Mouse (Mus musculus): ENCODE results near the gene Hist1h2bc.

The Hist1h2bc gene

GRCm38 (mm10) chr13:23683755-23684281 lies at the start of gene Hist1h2bc, which contains the start of gene Hist1h2ac:
Gene Hist1h2bc, plus strand, starts transcription at chr13:23684199.
Gene Hist1h2ac, minus strand, starts transcription at chr13:23683948.
- in situ Hi-C loops (cut with MboI; ENCODE audit: low pct_unique_long_range_greater_than_20kb in 1 of 2, low sequenced_read_pairs in 2 of 2, unreplicated experiment in 1 of 2) = loop anchor here (10.0 kb wide), 2 partner anchors 51 to 59 kb away; partner anchors contain the start of genes Hist1h1c (in 1 of the 2), Hist1h1e (in 1 of the 2) and Hist1h2be (in 1 of the 2)

DNA sequence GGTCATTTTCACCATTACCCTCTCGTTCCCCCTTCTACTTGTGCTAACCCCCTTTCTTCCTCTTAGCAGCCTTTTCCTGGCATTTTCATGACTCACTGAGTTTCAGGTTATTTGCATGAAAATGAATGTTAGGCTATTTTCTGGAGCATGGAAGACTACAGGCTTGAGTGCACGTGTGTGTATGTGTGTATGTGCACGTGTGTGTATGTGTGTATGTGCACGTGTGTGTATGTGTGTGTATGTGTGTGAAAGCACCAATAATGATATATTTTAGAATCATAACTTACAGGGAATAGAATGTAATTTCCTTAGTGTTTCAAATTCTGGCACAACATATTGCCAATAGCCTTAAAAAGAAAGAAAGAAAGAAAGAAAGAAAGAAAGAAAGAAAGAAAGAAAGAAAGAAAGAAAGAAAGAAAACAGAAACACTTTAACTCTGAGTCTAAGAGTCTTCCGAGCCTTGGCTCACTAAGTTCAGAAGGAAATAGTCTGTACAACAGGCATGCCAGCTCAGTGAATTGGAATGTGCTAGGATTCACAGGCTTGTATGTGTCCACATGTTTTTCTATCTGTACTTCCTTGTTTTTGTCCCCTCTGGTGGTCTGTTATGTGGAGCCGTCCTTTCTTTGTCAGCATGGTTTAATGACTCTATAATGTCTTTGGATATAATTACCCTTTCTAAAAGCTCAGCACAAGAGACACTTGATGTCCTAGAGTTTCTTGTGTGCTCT lies 24.2 kb upstream of the Hist1h2bc start:
- in situ Hi-C loops (cut with MboI; ENCODE audit: low pct_unique_long_range_greater_than_20kb in 1 of 2, low sequenced_read_pairs in 2 of 2, unreplicated experiment in 1 of 2) = no loop called here

DNA sequence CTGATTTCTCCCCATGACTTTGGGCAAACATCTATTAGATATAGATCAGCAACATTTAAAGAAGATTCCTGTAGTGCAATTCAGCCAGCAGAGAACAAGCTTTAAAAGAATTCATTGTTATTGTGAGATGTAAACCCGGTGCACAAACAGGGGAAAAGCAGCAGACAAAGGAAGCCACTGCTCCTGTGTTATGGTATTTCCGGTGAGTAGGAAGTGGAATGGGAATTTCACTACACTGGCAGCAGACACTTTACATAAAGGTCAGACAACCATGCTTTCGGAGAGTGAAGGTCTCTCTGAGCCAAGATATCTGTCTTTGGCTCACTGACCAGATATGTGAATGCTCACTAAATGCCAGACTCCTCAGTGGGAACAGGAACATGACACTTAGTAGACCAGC lies 21.5 kb upstream of the Hist1h2bc start:
- in situ Hi-C loops (cut with MboI; ENCODE audit: low pct_unique_long_range_greater_than_20kb in 1 of 2, low sequenced_read_pairs in 2 of 2, unreplicated experiment in 1 of 2) = no loop called here

DNA sequence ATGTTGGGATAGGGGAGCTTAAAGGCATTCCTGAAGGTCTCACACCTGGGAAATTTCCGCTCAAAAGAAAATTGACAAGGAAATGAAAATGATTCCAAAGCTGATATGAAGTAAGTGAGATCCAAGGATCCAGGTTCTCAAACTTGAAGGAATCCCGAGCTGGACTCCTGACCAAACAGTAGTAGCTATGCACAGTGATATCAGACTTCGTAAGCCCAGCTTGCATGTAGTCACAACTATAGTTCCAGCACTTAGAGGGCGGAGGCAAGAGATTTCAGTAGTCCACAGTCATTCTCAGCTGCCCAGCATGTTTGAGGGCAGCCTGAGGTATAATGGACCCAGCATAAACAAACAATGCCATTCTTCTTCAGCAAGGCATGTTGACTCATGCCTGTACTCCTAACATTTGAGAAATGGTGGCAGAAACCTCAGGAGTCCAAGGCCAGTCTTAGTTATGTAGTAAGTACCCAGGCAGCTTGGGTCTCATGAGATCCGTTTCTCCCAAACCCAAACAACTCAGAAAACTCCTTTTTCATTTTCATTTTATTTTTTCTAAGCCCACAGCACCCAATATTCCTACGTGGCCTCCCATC lies 1.9 kb upstream of the Hist1h2bc start:
- in situ Hi-C loops (cut with MboI; ENCODE audit: low pct_unique_long_range_greater_than_20kb in 1 of 2, low sequenced_read_pairs in 2 of 2, unreplicated experiment in 1 of 2) = loop anchor here (10.0 kb wide), 2 partner anchors 53 to 57 kb away; partner anchors contain the start of genes Hist1h1c (in 1 of the 2), Hist1h1e (in 1 of the 2) and Hist1h2be (in 1 of the 2)

- in situ Hi-C loops (cut with MboI; ENCODE audit: low pct_unique_long_range_greater_than_20kb in 1 of 2, low sequenced_read_pairs in 2 of 2, unreplicated experiment in 1 of 2) = loop anchor here (10.0 kb wide), 2 partner anchors 52 to 58 kb away; partner anchors contain the start of genes Hist1h1c (in 1 of the 2), Hist1h1e (in 1 of the 2) and Hist1h2be (in 1 of the 2)
Observed at GRCm38 (mm10) chr13:23682623-23682946, 1.4 kb upstream of the Hist1h2bc start.

- in situ Hi-C loops (cut with MboI; ENCODE audit: low pct_unique_long_range_greater_than_20kb in 1 of 2, low sequenced_read_pairs in 2 of 2, unreplicated experiment in 1 of 2) = loop anchor here (10.0 kb wide), 2 partner anchors 52 to 58 kb away; partner anchors contain the start of genes Hist1h1c (in 1 of the 2), Hist1h1e (in 1 of the 2) and Hist1h2be (in 1 of the 2)
Observed at GRCm38 (mm10) chr13:23682947-23683754, 848 bp upstream of the Hist1h2bc start.

DNA sequence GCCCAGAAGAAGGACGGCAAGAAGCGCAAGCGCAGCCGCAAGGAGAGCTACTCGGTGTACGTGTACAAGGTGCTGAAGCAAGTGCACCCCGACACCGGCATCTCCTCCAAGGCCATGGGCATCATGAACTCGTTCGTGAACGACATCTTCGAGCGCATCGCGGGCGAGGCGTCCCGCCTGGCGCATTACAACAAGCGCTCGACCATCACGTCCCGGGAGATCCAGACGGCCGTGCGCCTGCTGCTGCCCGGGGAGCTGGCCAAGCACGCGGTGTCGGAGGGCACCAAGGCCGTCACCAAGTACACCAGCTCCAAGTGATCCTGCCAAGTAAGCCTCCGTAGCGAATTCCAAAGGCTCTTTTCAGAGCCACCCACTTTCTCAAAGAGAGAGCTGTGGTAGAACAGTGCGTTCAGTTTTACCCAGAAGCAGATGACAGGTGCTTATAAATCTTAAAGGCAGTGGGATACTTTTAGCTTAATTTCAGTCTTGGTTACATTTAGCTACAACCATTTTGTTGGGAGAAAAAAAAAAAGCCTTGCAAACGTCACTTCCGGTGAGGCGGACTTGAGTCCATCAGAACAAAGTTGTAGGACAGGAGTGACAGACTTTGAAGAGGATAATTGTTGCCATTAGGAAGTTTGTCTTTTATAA lies 421 bp downstream of the Hist1h2bc start:
- in situ Hi-C loops (cut with MboI; ENCODE audit: low pct_unique_long_range_greater_than_20kb in 1 of 2, low sequenced_read_pairs in 2 of 2, unreplicated experiment in 1 of 2) = loop anchor here (10.0 kb wide), 2 partner anchors 50 to 60 kb away; partner anchors contain the start of genes Hist1h1c (in 1 of the 2), Hist1h1e (in 1 of the 2) and Hist1h2be (in 1 of the 2)

DNA sequence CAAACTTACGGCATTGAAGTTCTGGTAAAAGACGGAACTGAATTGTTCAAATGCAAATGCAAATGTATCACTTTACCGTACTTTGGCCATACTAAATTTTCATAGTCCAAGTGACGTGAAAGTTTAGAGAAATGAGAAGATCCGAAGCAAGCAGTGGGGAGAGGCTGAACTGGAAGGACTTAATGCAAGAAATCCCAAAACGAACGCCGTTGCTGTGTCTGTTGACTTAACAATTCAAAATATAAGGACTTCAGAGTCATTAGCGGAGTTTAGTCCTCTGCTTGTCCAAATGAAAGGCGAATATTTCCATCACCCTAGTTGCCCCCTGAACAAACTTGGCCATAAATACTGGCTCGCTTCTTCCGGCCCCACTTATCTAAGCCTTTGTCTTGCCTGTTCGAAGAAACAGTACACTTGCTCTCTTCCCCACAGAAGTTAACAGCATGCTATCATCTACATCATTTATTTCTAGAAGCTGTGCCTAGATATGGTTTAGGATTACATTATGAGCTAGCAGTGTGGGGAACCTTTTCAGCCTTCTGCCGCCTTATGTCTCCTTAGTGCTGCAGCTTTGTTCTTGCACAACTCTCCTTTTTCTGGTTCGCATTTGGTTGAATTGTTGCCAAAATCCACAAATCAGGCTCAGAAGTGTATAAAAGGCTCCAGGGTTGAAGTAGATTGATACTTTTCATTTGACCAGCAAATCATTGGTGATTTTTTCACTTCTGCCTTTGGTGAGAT lies 1.3 kb downstream of the Hist1h2bc start:
- in situ Hi-C loops (cut with MboI; ENCODE audit: low pct_unique_long_range_greater_than_20kb in 1 of 2, low sequenced_read_pairs in 2 of 2, unreplicated experiment in 1 of 2) = loop anchor here (10.0 kb wide), 2 partner anchors 50 to 60 kb away; partner anchors contain the start of genes Hist1h1c (in 1 of the 2), Hist1h1e (in 1 of the 2) and Hist1h2be (in 1 of the 2)

GRCm38 (mm10) chr13:23685966-23686365 lies 2.0 kb downstream of the Hist1h2bc start:
- in situ Hi-C loops (cut with MboI; ENCODE audit: low pct_unique_long_range_greater_than_20kb in 1 of 2, low sequenced_read_pairs in 2 of 2, unreplicated experiment in 1 of 2) = loop anchor here (10.0 kb wide), 2 partner anchors 49 to 61 kb away; partner anchors contain the start of genes Hist1h1c (in 1 of the 2), Hist1h1e (in 1 of the 2) and Hist1h2be (in 1 of the 2)

- in situ Hi-C loops (cut with MboI; ENCODE audit: low pct_unique_long_range_greater_than_20kb in 1 of 2, low sequenced_read_pairs in 2 of 2, unreplicated experiment in 1 of 2) = loop anchor here (10.0 kb wide), 2 partner anchors 48 to 62 kb away; partner anchors contain the start of genes Hist1h1c (in 1 of the 2), Hist1h1e (in 1 of the 2) and Hist1h2be (in 1 of the 2)
Observed at GRCm38 (mm10) chr13:23687181-23687580, 3.2 kb downstream of the Hist1h2bc start.

DNA sequence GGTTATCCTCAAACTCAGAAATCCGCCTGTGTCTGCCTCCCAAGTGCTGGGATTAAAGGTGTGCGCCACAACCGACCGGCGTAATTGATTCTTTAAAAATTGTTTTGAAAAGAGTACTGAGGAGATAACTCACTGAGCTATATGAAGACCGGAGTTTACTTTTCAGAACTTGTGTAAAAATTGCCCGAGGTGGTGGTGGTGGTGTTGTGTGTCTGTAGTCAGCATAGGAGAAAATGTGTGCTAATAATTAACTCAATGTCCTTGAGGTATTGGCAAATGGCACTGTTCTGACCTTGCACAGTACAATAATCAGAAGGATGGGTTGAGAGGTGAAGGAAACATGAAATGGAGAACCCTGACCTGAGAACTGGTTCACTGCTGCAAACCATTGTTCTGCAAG lies 3.9 kb downstream of the Hist1h2bc start:
- in situ Hi-C loops (cut with MboI; ENCODE audit: low pct_unique_long_range_greater_than_20kb in 1 of 2, low sequenced_read_pairs in 2 of 2, unreplicated experiment in 1 of 2) = loop anchor here (10.0 kb wide), 2 partner anchors 47 to 63 kb away; partner anchors contain the start of genes Hist1h1c (in 1 of the 2), Hist1h1e (in 1 of the 2) and Hist1h2be (in 1 of the 2)

- in situ Hi-C loops (cut with MboI; ENCODE audit: low pct_unique_long_range_greater_than_20kb in 1 of 2, low sequenced_read_pairs in 2 of 2, unreplicated experiment in 1 of 2) = loop anchor here (10.0 kb wide), 2 partner anchors 46 to 64 kb away; partner anchors contain the start of genes Hist1h1c (in 1 of the 2), Hist1h1e (in 1 of the 2) and Hist1h2be (in 1 of the 2)
Observed at GRCm38 (mm10) chr13:23688956-23689355, 5.0 kb downstream of the Hist1h2bc start.

GRCm38 (mm10) chr13:23689459-23689858 lies 5.5 kb downstream of the Hist1h2bc start:
- in situ Hi-C loops (cut with MboI; ENCODE audit: low pct_unique_long_range_greater_than_20kb in 1 of 2, low sequenced_read_pairs in 2 of 2, unreplicated experiment in 1 of 2) = loop anchor here (10.0 kb wide), 2 partner anchors 45 to 65 kb away; partner anchors contain the start of genes Hist1h1c (in 1 of the 2), Hist1h1e (in 1 of the 2) and Hist1h2be (in 1 of the 2)

DNA sequence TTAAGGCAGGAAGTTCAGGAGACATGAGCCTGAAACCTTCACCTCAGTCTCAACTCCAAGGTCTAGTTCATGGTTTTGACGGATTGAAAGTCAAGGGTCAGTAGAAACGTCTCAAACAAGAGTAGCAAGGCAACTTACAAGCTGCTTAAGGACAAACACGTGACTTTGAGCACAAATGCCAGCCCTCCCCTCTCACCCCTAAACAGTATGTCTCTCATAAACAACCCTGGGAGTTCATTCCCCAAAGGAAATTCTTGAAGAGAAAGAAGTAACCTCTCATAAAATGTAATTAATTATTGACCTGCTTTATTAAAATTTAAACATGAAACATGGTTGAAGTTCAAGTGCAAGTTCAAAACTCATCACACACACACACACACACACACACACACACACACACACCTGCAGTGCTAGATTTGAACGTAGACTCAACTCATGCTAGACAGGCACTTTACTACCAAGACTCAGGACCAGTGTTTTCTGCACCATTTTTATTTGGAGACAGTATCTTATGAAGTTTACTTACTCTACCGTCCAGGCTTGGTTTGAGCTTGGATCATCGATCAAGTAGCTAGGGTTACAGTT lies 9.9 kb downstream of the Hist1h2bc start:
- in situ Hi-C loops (cut with MboI; ENCODE audit: low pct_unique_long_range_greater_than_20kb in 1 of 2, low sequenced_read_pairs in 2 of 2, unreplicated experiment in 1 of 2) = no loop called here

GRCm38 (mm10) chr13:23694956-23695355 lies 11.0 kb downstream of the Hist1h2bc start:
- in situ Hi-C loops (cut with MboI; ENCODE audit: low pct_unique_long_range_greater_than_20kb in 1 of 2, low sequenced_read_pairs in 2 of 2, unreplicated experiment in 1 of 2) = no loop called here

DNA sequence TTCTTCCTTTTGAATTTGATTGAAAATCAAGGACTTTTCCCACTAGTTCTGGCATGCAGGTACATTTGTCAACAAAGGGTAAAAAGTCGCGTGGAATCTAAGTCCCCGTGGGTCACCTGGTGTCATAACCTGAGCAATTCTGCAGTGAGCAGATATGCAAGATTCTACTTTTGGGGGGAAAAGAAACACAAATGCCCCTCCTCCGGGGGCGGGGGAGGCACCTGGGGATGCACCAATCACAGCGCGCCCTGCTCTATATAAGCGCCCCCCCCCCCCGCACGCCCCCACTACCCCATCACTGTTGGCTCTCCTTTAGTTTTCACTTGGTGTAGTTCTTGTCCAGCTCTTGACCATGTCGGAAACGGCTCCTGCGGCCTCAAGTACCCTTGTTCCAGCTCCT lies 11.5 kb downstream of the Hist1h2bc start, which contains the start of gene Hist1h1t:
Gene Hist1h1t, plus strand, starts transcription at position 301 of the 400 bp plus-strand sequence.
- in situ Hi-C loops (cut with MboI; ENCODE audit: low pct_unique_long_range_greater_than_20kb in 1 of 2, low sequenced_read_pairs in 2 of 2, unreplicated experiment in 1 of 2) = no loop called here

Data from mouse embryonic stem cell (cell line).